Mouse (Mus musculus): ENCODE data around the gene Plk3. TPM values are rescaled to one million over a fixed set of nuclear protein-coding genes. Genes with fewer than 3 reads are reported as not detected.

The Plk3 gene
- polyA plus RNA-seq, 1 experiment from 2014 or later = 2.9 TPM

GRCm38 (mm10) chr4:117150212-117150733 is 16.5 kb upstream of the Plk3 start:
- ATAC-seq (replicated peaks; ENCODE audit: low FRiP score) = no peak

GRCm38 (mm10) chr4:117149291-117150211 is 15.8 kb upstream of the Plk3 start:
- Histone ChIP-seq H3K36me3 (peaks cover 64% of the 10 kb centered on the region), H3K27me3 (no peaks in the 10 kb centered on the region), H3K4me2 (no peak overlapping the region), H3K4me1 (peaks cover 22% of the 10 kb centered on the region), H3K27ac (0 out of 2 replicates have a peak overlapping the region, but pooled peaks have one; percentile 42), H3K9ac (no peak overlapping the region), H3K4me3 (replicated peaks) (no peak overlapping the region), H3K9me3 (replicated peaks) (no peaks in the 10 kb centered on the region)
- ATAC-seq (replicated peaks; ENCODE audit: low FRiP score) = no peak; the same call in 1 of the 2 replicates
- 75% methylated on average over 6 of the region's 6 CpGs for WGBS

More at GRCm38 (mm10) chr4:117150212-117150733, 16.5 kb upstream of the Plk3 start:
- Histone ChIP-seq H3K4me1 (peaks cover 26% of the 10 kb centered on the region), H3K27me3 (no peaks in the 10 kb centered on the region), H3K9me3 (replicated peaks) (no peaks in the 10 kb centered on the region), H3K9ac (no peak overlapping the region), H3K4me3 (replicated peaks) (no peak overlapping the region), H3K4me2 (no peak overlapping the region), H3K36me3 (peaks cover 69% of the 10 kb centered on the region), H3K27ac (no peak overlapping the region)
- 91% methylated on average over 6 of the region's 6 CpGs for WGBS

- WGBS = 73% methylated on average over 24 of the region's 24 CpGs
- 0 out of 2 replicates have a peak overlapping the region, but pooled peaks have one; percentile 42 for H3K27ac ChIP-seq
These were observed 15.1 kb upstream of the Plk3 start for GRCm38 (mm10) chr4:117148815-117149214.

GRCm38 (mm10) chr4:117148047-117148713 is 14.4 kb upstream of the Plk3 start:
- Histone ChIP-seq H3K27me3 (no peaks in the 10 kb centered on the region), H3K4me3 (replicated peaks) (no peak overlapping the region), H3K4me2 (no peak overlapping the region), H3K36me3 (peaks cover 50% of the 10 kb centered on the region), H3K4me1 (peaks cover 9% of the 10 kb centered on the region), H3K9ac (no peak overlapping the region), H3K27ac (peak overlapping the region; percentile 42; the same call in 1 of the 2 replicates), H3K9me3 (replicated peaks) (no peaks in the 10 kb centered on the region)
- no peak for ATAC-seq (replicated peaks; ENCODE audit: low FRiP score)
- WGBS = 69% methylated on average over 18 of the region's 18 CpGs

More at GRCm38 (mm10) chr4:117148815-117149214, 15.1 kb upstream of the Plk3 start:
- no peak overlapping the region for H3K9ac ChIP-seq
- H3K36me3 ChIP-seq = peaks cover 57% of the 10 kb centered on the region
- peaks cover 15% of the 10 kb centered on the region for H3K4me1 ChIP-seq
- H3K27me3 ChIP-seq = no peaks in the 10 kb centered on the region
- H3K4me3 ChIP-seq (replicated peaks) = no peak overlapping the region
- H3K9me3 ChIP-seq (replicated peaks) = no peaks in the 10 kb centered on the region
- 0 out of 2 replicates have a peak, but pooled peaks have one; percentile 19 for ATAC-seq (replicated peaks; ENCODE audit: low FRiP score)
- no peak overlapping the region for H3K4me2 ChIP-seq

- no peaks in the 10 kb centered on the region for H3K9me3 ChIP-seq (replicated peaks)
- WGBS = 34% methylated on average over 15 of the region's 15 CpGs
- ATAC-seq (replicated peaks; ENCODE audit: low FRiP score) = no peak
These were observed 12.4 kb upstream of the Plk3 start for GRCm38 (mm10) chr4:117146176-117146575.

GRCm38 (mm10) chr4:117145248-117145647 is 11.5 kb upstream of the Plk3 start:
- Histone ChIP-seq H3K4me2 (no peak overlapping the region), H3K9me3 (replicated peaks) (no peaks in the 10 kb centered on the region), H3K36me3 (peaks cover 22% of the 10 kb centered on the region), H3K27me3 (no peaks in the 10 kb centered on the region), H3K9ac (no peak overlapping the region), H3K4me1 (peaks cover 4% of the 10 kb centered on the region), H3K27ac (no peak overlapping the region), H3K4me3 (replicated peaks) (no peak overlapping the region)
- 93% methylated on average over 13 of the region's 13 CpGs for WGBS
- ATAC-seq (replicated peaks; ENCODE audit: low FRiP score) = no peak

More at GRCm38 (mm10) chr4:117146176-117146575, 12.4 kb upstream of the Plk3 start:
- Histone ChIP-seq H3K27ac (no peak overlapping the region), H3K9ac (no peak overlapping the region), H3K27me3 (no peaks in the 10 kb centered on the region), H3K4me1 (peaks cover 4% of the 10 kb centered on the region), H3K4me2 (no peak overlapping the region), H3K36me3 (peaks cover 32% of the 10 kb centered on the region), H3K4me3 (replicated peaks) (no peak overlapping the region)

- peaks cover 9% of the 10 kb centered on the region for H3K4me1 ChIP-seq
- H3K4me3 ChIP-seq (replicated peaks) = no peak overlapping the region
- H3K4me2 ChIP-seq = no peak overlapping the region
- 0 out of 2 replicates have a peak, but pooled peaks cover 2% of the 10 kb centered on the region for H3K36me3 ChIP-seq
- no peak overlapping the region for H3K27ac ChIP-seq
- ATAC-seq (replicated peaks; ENCODE audit: low FRiP score) = no peak
- no peak overlapping the region for H3K9ac ChIP-seq
- WGBS = 35% methylated on average over 7 of the region's 7 CpGs
- no peaks in the 10 kb centered on the region for H3K9me3 ChIP-seq (replicated peaks)
- H3K27me3 ChIP-seq = no peaks in the 10 kb centered on the region
These were observed 9.3 kb upstream of the Plk3 start for GRCm38 (mm10) chr4:117143023-117143422.

- no peak overlapping the region for H3K4me3 ChIP-seq (replicated peaks)
- no peak overlapping the region for H3K9ac ChIP-seq
- H3K27ac ChIP-seq = no peak overlapping the region
- H3K4me2 ChIP-seq = no peak overlapping the region
- no peaks in the 10 kb centered on the region for H3K36me3 ChIP-seq
- no peak for ATAC-seq (replicated peaks; ENCODE audit: low FRiP score)
- peaks cover 9% of the 10 kb centered on the region for H3K4me1 ChIP-seq
- no peaks in the 10 kb centered on the region for H3K9me3 ChIP-seq (replicated peaks)
- 33% methylated on average over 4 of the region's 4 CpGs for WGBS
- no peaks in the 10 kb centered on the region for H3K27me3 ChIP-seq
These were observed 6.8 kb upstream of the Plk3 start for GRCm38 (mm10) chr4:117140613-117141012.

- peaks cover 12% of the 10 kb centered on the region for H3K4me1 ChIP-seq
- no peak for ATAC-seq (replicated peaks; ENCODE audit: low FRiP score)
- H3K9me3 ChIP-seq (replicated peaks) = no peaks in the 10 kb centered on the region
- no peak overlapping the region for H3K4me3 ChIP-seq (replicated peaks)
- no peaks in the 10 kb centered on the region for H3K27me3 ChIP-seq
- 0 out of 2 replicates have a peak overlapping the region, but pooled peaks have one; percentile 4 for H3K27ac ChIP-seq
- no peak overlapping the region for H3K4me2 ChIP-seq
- 3% methylated on average over 2 of the region's 2 CpGs for WGBS
- no peak overlapping the region for H3K9ac ChIP-seq
- no peaks in the 10 kb centered on the region for H3K36me3 ChIP-seq
These were observed 5.5 kb upstream of the Plk3 start for GRCm38 (mm10) chr4:117139217-117139612.

- Histone ChIP-seq H3K9ac (no peak overlapping the region), H3K27ac (0 out of 2 replicates have a peak overlapping the region, but pooled peaks have one; percentile 4), H3K36me3 (no peaks in the 10 kb centered on the region), H3K27me3 (no peaks in the 10 kb centered on the region), H3K4me1 (peaks cover 14% of the 10 kb centered on the region), H3K9me3 (replicated peaks) (no peaks in the 10 kb centered on the region), H3K4me2 (no peak overlapping the region), H3K4me3 (replicated peaks) (no peak overlapping the region)
- 54% methylated on average over 16 of the region's 17 CpGs for WGBS
- no peak for ATAC-seq (replicated peaks; ENCODE audit: low FRiP score)
These were observed 4.8 kb upstream of the Plk3 start for GRCm38 (mm10) chr4:117138295-117139216.

- Histone ChIP-seq H3K9me3 (replicated peaks) (no peaks in the 10 kb centered on the region), H3K36me3 (peaks cover 3% of the 10 kb centered on the region; the same call in 1 of the 2 replicates), H3K9ac (no peak overlapping the region), H3K27ac (no peak overlapping the region), H3K4me1 (peaks cover 26% of the 10 kb centered on the region), H3K4me3 (replicated peaks) (no peak overlapping the region), H3K4me2 (no peak overlapping the region), H3K27me3 (peaks cover 22% of the 10 kb centered on the region)
- whole genome bisulfite sequencing = 32% methylated on average over 8 of the region's 8 CpGs
- no peak; the same call in 1 of the 2 replicates for ATAC-seq (replicated peaks; ENCODE audit: low FRiP score)
These were observed 2.3 kb upstream of the Plk3 start for GRCm38 (mm10) chr4:117136034-117136433.

All from kidney, embryonic 15.5 days (tissue).